Mouse (Mus musculus): ENCODE data around the gene Gpr139. TPM values are rescaled to one million over a fixed set of nuclear protein-coding genes. Genes with fewer than 3 reads are reported as not detected.

Gpr139 gene
- polyA plus RNA-seq (2017; shearing (Covaris generic)): not detected

GRCm38 (mm10) chr7:119184341-119185143, at the start of gene Gpr139:
Gpr139 (minus strand) TSS chr7:119184603.

Other genes with a start within 250 kb of the Gpr139 start
- 1 to 10 TPM in 1 of 2 experiments, under 1 TPM in 1; 0.40 to 1.5 TPM for gene Gprc5b, start 189.4 kb downstream of the Gpr139 start, polyA plus RNA-seq (2017; shearing (Covaris generic))